In genomic region chr4:142209884-142210283, GRCm38 (mm10) we compare ENCODE assay signal across 11 mouse cellular contexts. TPM values are rescaled to one million over a fixed set of nuclear protein-coding genes. Genes with fewer than 3 reads are reported as not detected.
DNase-seq lines count a peak whose midpoint lies in the region; ATAC-seq and TF ChIP-seq lines count a peak whose summit lies in the region.
"Had no signal": no experiment of that assay in that cellular context is flagged by ENCODE, and none has a peak within 500 bp of the region (broad histone marks: within the 10 kb centered on the region; RNA-seq: fewer than 3 reads in every experiment).

No protein-coding gene starts in this region.

- no peaks in the 10 kb centered on the region for H3K27me3 ChIP-seq in E14TG2a.4 (ENCODE audit: insufficient read depth, low read length)
- no peaks in the 10 kb centered on the region for H3K27me3 ChIP-seq in heart, embryonic 16.5 days (ENCODE audit: control insufficient read depth, insufficient read depth, low read length)
- H3K27me3 ChIP-seq in midbrain, embryonic 16.5 days (ENCODE audit: control insufficient read depth, insufficient read depth, low read depth, low read length), result no peaks in the 10 kb centered on the region
- H3K27me3 ChIP-seq: forebrain, embryonic 15.5 days; hindbrain, embryonic 15.5 days had no signal

- peak overlapping the region; percentile 48 for H3K4me2 ChIP-seq in heart, embryonic 16.5 days (ENCODE audit: low read depth, low read length)
- H3K4me2 ChIP-seq in midbrain, embryonic 16.5 days (ENCODE audit: low read length), result no peak overlapping the region
- H3K4me2 ChIP-seq: forebrain, embryonic 15.5 days; hindbrain, embryonic 15.5 days had no signal

- 25% methylated on average over 9 of the region's 9 CpGs for WGBS in heart, embryonic 16.5 days
- 79% methylated on average over 9 of the region's 9 CpGs for WGBS in midbrain, embryonic 16.5 days

- no peak for TF ChIP-seq CTCF in E14TG2a.4 (conservative IDR thresholded peaks at IDR 0.05; ENCODE audit: low read length)

- peaks cover 52% of the 10 kb centered on the region for H3K36me3 ChIP-seq in E14TG2a.4 (ENCODE audit: insufficient read depth, low read length)
- H3K36me3 ChIP-seq in heart, embryonic 16.5 days (ENCODE audit: control insufficient read depth, insufficient read depth), result no peaks in the 10 kb centered on the region
- H3K36me3 ChIP-seq in midbrain, embryonic 16.5 days (ENCODE audit: control insufficient read depth, insufficient read depth, low read length), result no peaks in the 10 kb centered on the region
- H3K36me3 ChIP-seq: forebrain, embryonic 15.5 days; hindbrain, embryonic 15.5 days had no signal

- 0 out of 2 replicates have a peak overlapping the region, but pooled peaks have one; percentile 20 for H3K4me3 ChIP-seq in E14TG2a.4 (replicated peaks; ENCODE audit: low read length)
- H3K4me3 ChIP-seq in heart, embryonic 16.5 days (ENCODE audit: low read length), result peak overlapping the region; percentile 16; the same call in 1 of the 2 replicates
- H3K4me3 ChIP-seq in midbrain, embryonic 16.5 days (ENCODE audit: low read depth, low read length), result no peak overlapping the region
- H3K4me3 ChIP-seq: forebrain, embryonic 15.5 days; hindbrain, embryonic 15.5 days had no signal

- H3K9ac ChIP-seq in heart, embryonic 16.5 days (ENCODE audit: low read length), result peak overlapping the region; percentile 41; the same call in 1 of the 2 replicates
- H3K9ac ChIP-seq in midbrain, embryonic 16.5 days (ENCODE audit: low read depth, low read length), result no peak overlapping the region
- H3K9ac ChIP-seq: forebrain, embryonic 15.5 days; hindbrain, embryonic 15.5 days had no signal

- peak overlapping the region; percentile 57 for H3K27ac ChIP-seq in heart, embryonic 16.5 days (ENCODE audit: low read length)
- H3K27ac ChIP-seq in midbrain, embryonic 16.5 days (ENCODE audit: low read length), result no peak overlapping the region
- H3K27ac ChIP-seq: forebrain, embryonic 15.5 days; hindbrain, embryonic 15.5 days had no signal

- H3K4me1 ChIP-seq in E14TG2a.4 (replicated peaks; ENCODE audit: low read depth, low read length), result peaks cover 91% of the 10 kb centered on the region
- H3K4me1 ChIP-seq in heart, embryonic 16.5 days (ENCODE audit: control insufficient read depth, insufficient read depth, low read length), result peaks cover 14% of the 10 kb centered on the region
- peaks cover 12% of the 10 kb centered on the region; the same call in 1 of the 2 replicates for H3K4me1 ChIP-seq in midbrain, embryonic 16.5 days (ENCODE audit: control insufficient read depth, insufficient read depth, low read length)

- no peaks in the 10 kb centered on the region for H3K9me3 ChIP-seq in E14TG2a.4 (ENCODE audit: low read length)
- no peaks in the 10 kb centered on the region for H3K9me3 ChIP-seq in heart, embryonic 16.5 days (replicated peaks; ENCODE audit: control insufficient read depth, low read length)
- no peaks in the 10 kb centered on the region for H3K9me3 ChIP-seq in midbrain, embryonic 16.5 days (replicated peaks; ENCODE audit: control insufficient read depth, low read length, poor library complexity, severe bottlenecking)
- H3K9me3 ChIP-seq: forebrain, embryonic 15.5 days; hindbrain, embryonic 15.5 days had no signal

- DNase-seq in c-Kit-positive CD71-negative TER-119-negative erythroid progenitor cells, embryonic 14.5 days (ENCODE audit: low read depth), result peak; percentile 5
- peak; percentile 58 for DNase-seq in kidney, postnatal 10 days
- no peak for DNase-seq in ovary, postnatal 10 days (ENCODE audit: low spot score)
- DNase-seq in gastrocnemius, adult 18-20 months (ENCODE audit: low spot score), result no peak
- DNase-seq: adrenal gland, postnatal 10 days; lung, postnatal 14 days had no signal

- peak; percentile 34; the same call in 1 of the 2 replicates for ATAC-seq in heart, embryonic 16.5 days (replicated peaks; ENCODE audit: extremely low read depth, insufficient read depth, low FRiP score)
- no peak for ATAC-seq in midbrain, embryonic 16.5 days
- ATAC-seq: forebrain, embryonic 15.5 days had no signal

RNA-seq across cellular contexts. Expression of gene Kazn, which starts 29.3 kb away (rescaled TPM):
- polyA plus RNA-seq in heart, embryonic 16.5 days (2015; fragmentation: Nextera tagmentation; extraction: Ambion mirVana), result 5.8 and 6.5 TPM in 2 replicates
- polyA plus RNA-seq in midbrain, embryonic 16.5 days (2015; fragmentation: Nextera tagmentation; extraction: Ambion mirVana), result 29.3 and 32.1 TPM in 2 replicates
- 1 to 10 TPM; 1.6 to 2.5 TPM for total RNA-seq in gastrocnemius, adult 18-20 months (2021)

Comparison
In these comparisons a context has a peak if more than half of its experiments do, and no peak if none do; other contexts are left out.
1. DNase-seq: peak in c-Kit-positive CD71-negative TER-119-negative erythroid progenitor cells, embryonic 14.5 days (single experiment) and kidney, postnatal 10 days (single experiment); none in ovary, postnatal 10 days (single experiment) and gastrocnemius, adult 18-20 months (single experiment).